Mouse (Mus musculus): ENCODE measurements around the gene Rtcb.
A peak's percentile ranks its signal among the peaks of the same experiment; 100 is the strongest.

Gene Rtcb

GRCm38 (mm10) chr10:85957464-85957950, at the start of gene Rtcb:
TSS of gene Rtcb (minus strand) at chr10:85957823.
- DNase-seq = peak; percentile 99

GRCm38 (mm10) chr10:86006455-86006854, 48.8 kb upstream of the Rtcb start:
- DNase-seq = no peak

GRCm38 (mm10) chr10:86000447-86000846, 42.8 kb upstream of the Rtcb start:
- no peak for DNase-seq

GRCm38 (mm10) chr10:85994543-85995104, 37.0 kb upstream of the Rtcb start:
- no peak for DNase-seq

- DNase-seq = no peak
Measured at GRCm38 (mm10) chr10:85993836-85994235, 36.2 kb upstream of the Rtcb start.

- DNase-seq = no peak
Measured at GRCm38 (mm10) chr10:85992412-85992811, 34.8 kb upstream of the Rtcb start.

- no peak for DNase-seq
Measured at GRCm38 (mm10) chr10:85989412-85990115, 31.9 kb upstream of the Rtcb start.

- DNase-seq = no peak
Measured at GRCm38 (mm10) chr10:85972915-85973314, 15.3 kb upstream of the Rtcb start.

GRCm38 (mm10) chr10:85971826-85972225, 14.2 kb upstream of the Rtcb start:
- DNase-seq = no peak

- DNase-seq = no peak
Measured at GRCm38 (mm10) chr10:85969894-85970620, 12.4 kb upstream of the Rtcb start.

GRCm38 (mm10) chr10:85968731-85969130, 11.1 kb upstream of the Rtcb start:
- no peak for DNase-seq

GRCm38 (mm10) chr10:85968157-85968634, 10.6 kb upstream of the Rtcb start:
- peak; percentile 93 for DNase-seq

- no peak for DNase-seq
Measured at GRCm38 (mm10) chr10:85967411-85968156, 10.0 kb upstream of the Rtcb start.

- no peak for DNase-seq
Measured at GRCm38 (mm10) chr10:85966476-85966875, 8.9 kb upstream of the Rtcb start.

- DNase-seq = no peak
Measured at GRCm38 (mm10) chr10:85964316-85964715, 6.7 kb upstream of the Rtcb start.

- DNase-seq = no peak
Measured at GRCm38 (mm10) chr10:85962897-85963296, 5.3 kb upstream of the Rtcb start.

- DNase-seq = peak; percentile 12 to 13
Measured at GRCm38 (mm10) chr10:85956871-85957419, 678 bp downstream of the Rtcb start.

GRCm38 (mm10) chr10:85954429-85954828, 3.2 kb downstream of the Rtcb start:
- DNase-seq = no peak

GRCm38 (mm10) chr10:85953401-85953800, 4.2 kb downstream of the Rtcb start:
- DNase-seq = peak in 1 of 2 experiments; percentile 8

GRCm38 (mm10) chr10:85951765-85952443, 5.7 kb downstream of the Rtcb start:
- DNase-seq = no peak

- no peak for DNase-seq
Measured at GRCm38 (mm10) chr10:85948483-85949196, 9.0 kb downstream of the Rtcb start.
